Mouse (Mus musculus) lung, postnatal 0 days (tissue): ENCODE results near the gene Pdxk.

ENCODE experiments used
- CTCF ChIP-seq: IDR thresholded peaks from 2 replicates; pipeline ENCODE4 v1.5.1; 2016; ENCODE audit warnings: antibody characterized with exemption, mild to moderate bottlenecking
- EP300 ChIP-seq: IDR thresholded peaks from 2 replicates; pipeline ENCODE4 v1.6.1; 2016; ENCODE audit warnings: antibody characterized with exemption, mild to moderate bottlenecking, control low read depth

GRCm38 (mm10) chr10:78481928-78482499 lies 17.2 kb upstream of the Pdxk start:
- TF ChIP-seq CTCF (peak; percentile 49), EP300 (no peak)
